Mouse (Mus musculus): ENCODE results near the gene Ccdc141. TPM values are rescaled to one million over a fixed set of nuclear protein-coding genes. Genes with fewer than 3 reads are reported as not detected.

Gene Ccdc141
- polyA plus RNA-seq, 1 experiment: 43.2 TPM

GRCm38 (mm10) chr2:77146291-77146690 lies 24.1 kb downstream of the Ccdc141 start:
- Histone ChIP-seq H3ac (ENCODE audit: control insufficient read depth, insufficient read length) (no peak overlapping the region), H3K27me3 (ENCODE audit: control insufficient read depth, insufficient read depth, insufficient read length) (no peaks in the 10 kb centered on the region), H3K4me2 (ENCODE audit: low read depth) (no peak overlapping the region), H3K4me3 (no peak overlapping the region), H3K79me2 (ENCODE audit: control insufficient read depth, insufficient read depth) (peaks cover 4% of the 10 kb centered on the region), H3K36me3 (ENCODE audit: control insufficient read depth, insufficient read depth) (no peaks in the 10 kb centered on the region)
- no peak for TF ChIP-seq POLR2AphosphoS2 (IDR thresholded peaks at IDR 0.05; ENCODE audit: insufficient read length, low read depth)
- no peak for TF ChIP-seq MYOD1 (IDR thresholded peaks at IDR 0.05; ENCODE audit: control insufficient read depth in 1 of 3, insufficient read length in 2 of 3, low read depth in 2 of 3)

GRCm38 (mm10) chr2:77143536-77143935 lies 26.9 kb downstream of the Ccdc141 start:
- TF ChIP-seq MYOG (IDR thresholded peaks at IDR 0.05; ENCODE audit: control insufficient read depth in 1 of 3, insufficient read depth in 1 of 3, insufficient read length in 2 of 3, low read depth in 2 of 3) (no peak), CEBPB (IDR thresholded peaks at IDR 0.05; ENCODE audit: insufficient read depth, poor library complexity, severe bottlenecking) (no peak), USF1 (IDR thresholded peaks at IDR 0.05; ENCODE audit: low read depth) (no peak), POLR2AphosphoS2 (IDR thresholded peaks at IDR 0.05; ENCODE audit: insufficient read length, low read depth) (no peak), TCF3 (IDR thresholded peaks at IDR 0.05; ENCODE audit: insufficient read length, low read depth) (no peak), REST (IDR thresholded peaks at IDR 0.05; ENCODE audit: insufficient read depth, insufficient read length) (no peak), SRF (IDR thresholded peaks at IDR 0.05; ENCODE audit: control insufficient read depth, insufficient read length, low read depth) (no peak), POLR2A (IDR thresholded peaks at IDR 0.05; ENCODE audit: insufficient read length, low read depth) (no peak), E2F4 (IDR thresholded peaks at IDR 0.05; ENCODE audit: insufficient read depth) (no peak), TCF12 (IDR thresholded peaks at IDR 0.05; ENCODE audit: insufficient read depth, poor library complexity, severe bottlenecking) (no peak), MAX (IDR thresholded peaks at IDR 0.05; ENCODE audit: low read depth) (no peak), MYOD1 (IDR thresholded peaks at IDR 0.05; ENCODE audit: control insufficient read depth in 1 of 3, insufficient read length in 2 of 3, low read depth in 2 of 3) (no peak)
- Histone ChIP-seq H3K79me2 (ENCODE audit: control insufficient read depth, insufficient read depth) (peaks cover 4% of the 10 kb centered on the region), H3K27me3 (ENCODE audit: control insufficient read depth, insufficient read depth, insufficient read length) (no peaks in the 10 kb centered on the region), H3ac (ENCODE audit: control insufficient read depth, insufficient read length) (no peak overlapping the region), H3K36me3 (ENCODE audit: control insufficient read depth, insufficient read depth) (peaks cover 14% of the 10 kb centered on the region), H3K4me2 (ENCODE audit: low read depth) (no peak overlapping the region), H3K4me3 (no peak overlapping the region)

- H3ac ChIP-seq (ENCODE audit: control insufficient read depth, insufficient read length): no peak overlapping the region
- H3K79me2 ChIP-seq (ENCODE audit: control insufficient read depth, insufficient read depth): peaks cover 4% of the 10 kb centered on the region
- H3K27me3 ChIP-seq (ENCODE audit: control insufficient read depth, insufficient read depth, insufficient read length): no peaks in the 10 kb centered on the region
- peaks cover 14% of the 10 kb centered on the region for H3K36me3 ChIP-seq (ENCODE audit: control insufficient read depth, insufficient read depth)
- TF ChIP-seq TCF12 (IDR thresholded peaks at IDR 0.05; ENCODE audit: insufficient read depth, poor library complexity, severe bottlenecking) (no peak), REST (IDR thresholded peaks at IDR 0.05; ENCODE audit: insufficient read depth, insufficient read length) (no peak), POLR2AphosphoS2 (IDR thresholded peaks at IDR 0.05; ENCODE audit: insufficient read length, low read depth) (no peak), USF1 (IDR thresholded peaks at IDR 0.05; ENCODE audit: low read depth) (no peak), E2F4 (IDR thresholded peaks at IDR 0.05; ENCODE audit: insufficient read depth) (no peak), SRF (IDR thresholded peaks at IDR 0.05; ENCODE audit: control insufficient read depth, insufficient read length, low read depth) (no peak), POLR2A (IDR thresholded peaks at IDR 0.05; ENCODE audit: insufficient read length, low read depth) (no peak), MYOG (IDR thresholded peaks at IDR 0.05; ENCODE audit: control insufficient read depth in 1 of 3, insufficient read depth in 1 of 3, insufficient read length in 2 of 3, low read depth in 2 of 3) (no peak), MYOD1 (IDR thresholded peaks at IDR 0.05; ENCODE audit: control insufficient read depth in 1 of 3, insufficient read length in 2 of 3, low read depth in 2 of 3) (no peak), MAX (IDR thresholded peaks at IDR 0.05; ENCODE audit: low read depth) (no peak), TCF3 (IDR thresholded peaks at IDR 0.05; ENCODE audit: insufficient read length, low read depth) (no peak), CEBPB (IDR thresholded peaks at IDR 0.05; ENCODE audit: insufficient read depth, poor library complexity, severe bottlenecking) (no peak)
- H3K4me2 ChIP-seq (ENCODE audit: low read depth): no peak overlapping the region
- no peak overlapping the region for H3K4me3 ChIP-seq
These were observed 31.6 kb downstream of the Ccdc141 start for GRCm38 (mm10) chr2:77138879-77139278.

GRCm38 (mm10) chr2:77134906-77135305 lies 35.5 kb downstream of the Ccdc141 start:
- no peak overlapping the region for H3K4me3 ChIP-seq
- TF ChIP-seq MAX (IDR thresholded peaks at IDR 0.05; ENCODE audit: low read depth): no peak
- TF ChIP-seq SRF (IDR thresholded peaks at IDR 0.05; ENCODE audit: control insufficient read depth, insufficient read length, low read depth): no peak
- no peak for TF ChIP-seq E2F4 (IDR thresholded peaks at IDR 0.05; ENCODE audit: insufficient read depth)
- TF ChIP-seq MYOD1 (IDR thresholded peaks at IDR 0.05; ENCODE audit: control insufficient read depth in 1 of 3, insufficient read length in 2 of 3, low read depth in 2 of 3): no peak
- no peak for TF ChIP-seq POLR2A (IDR thresholded peaks at IDR 0.05; ENCODE audit: insufficient read length, low read depth)
- no peak for TF ChIP-seq TCF12 (IDR thresholded peaks at IDR 0.05; ENCODE audit: insufficient read depth, poor library complexity, severe bottlenecking)
- TF ChIP-seq USF1 (IDR thresholded peaks at IDR 0.05; ENCODE audit: low read depth): no peak
- no peak for TF ChIP-seq REST (IDR thresholded peaks at IDR 0.05; ENCODE audit: insufficient read depth, insufficient read length)
- no peak for TF ChIP-seq CEBPB (IDR thresholded peaks at IDR 0.05; ENCODE audit: insufficient read depth, poor library complexity, severe bottlenecking)
- no peak for TF ChIP-seq TCF3 (IDR thresholded peaks at IDR 0.05; ENCODE audit: insufficient read length, low read depth)
- TF ChIP-seq MYOG (IDR thresholded peaks at IDR 0.05; ENCODE audit: control insufficient read depth in 1 of 3, insufficient read depth in 1 of 3, insufficient read length in 2 of 3, low read depth in 2 of 3): no peak
- no peak overlapping the region for H3ac ChIP-seq (ENCODE audit: control insufficient read depth, insufficient read length)
- H3K36me3 ChIP-seq (ENCODE audit: control insufficient read depth, insufficient read depth): peaks cover 11% of the 10 kb centered on the region
- no peak overlapping the region for H3K4me2 ChIP-seq (ENCODE audit: low read depth)
- peaks cover 4% of the 10 kb centered on the region for H3K79me2 ChIP-seq (ENCODE audit: control insufficient read depth, insufficient read depth)
- no peaks in the 10 kb centered on the region for H3K27me3 ChIP-seq (ENCODE audit: control insufficient read depth, insufficient read depth, insufficient read length)

DNA sequence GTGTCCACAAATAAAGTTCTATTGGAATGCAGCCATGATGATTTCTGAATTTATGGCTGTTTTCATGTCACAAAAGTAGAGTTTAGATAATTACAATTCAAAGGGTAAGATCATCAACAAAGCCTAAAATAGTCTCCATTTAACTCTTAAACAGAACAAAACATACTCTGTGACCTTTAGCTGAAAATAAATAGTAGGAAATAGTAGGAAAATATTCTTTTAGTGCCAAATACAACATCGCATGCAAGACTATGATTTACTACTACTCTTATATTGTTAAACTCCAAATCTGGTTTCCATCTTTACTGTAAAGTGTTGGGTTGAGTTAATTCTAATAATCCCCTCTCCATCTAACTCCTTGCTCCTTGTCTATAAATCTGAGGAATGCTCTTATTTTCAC lies 37.0 kb downstream of the Ccdc141 start:
- Histone ChIP-seq H3K36me3 (ENCODE audit: control insufficient read depth, insufficient read depth) (peaks cover 10% of the 10 kb centered on the region), H3K4me3 (no peak overlapping the region), H3K79me2 (ENCODE audit: control insufficient read depth, insufficient read depth) (peaks cover 4% of the 10 kb centered on the region), H3K4me2 (ENCODE audit: low read depth) (no peak overlapping the region), H3K27me3 (ENCODE audit: control insufficient read depth, insufficient read depth, insufficient read length) (no peaks in the 10 kb centered on the region), H3ac (ENCODE audit: control insufficient read depth, insufficient read length) (no peak overlapping the region)
- TF ChIP-seq SRF (IDR thresholded peaks at IDR 0.05; ENCODE audit: control insufficient read depth, insufficient read length, low read depth) (no peak), POLR2A (IDR thresholded peaks at IDR 0.05; ENCODE audit: insufficient read length, low read depth) (no peak), E2F4 (IDR thresholded peaks at IDR 0.05; ENCODE audit: insufficient read depth) (no peak), MYOD1 (IDR thresholded peaks at IDR 0.05; ENCODE audit: control insufficient read depth in 1 of 3, insufficient read length in 2 of 3, low read depth in 2 of 3) (no peak), POLR2AphosphoS2 (IDR thresholded peaks at IDR 0.05; ENCODE audit: insufficient read length, low read depth) (no peak), MAX (IDR thresholded peaks at IDR 0.05; ENCODE audit: low read depth) (no peak), REST (IDR thresholded peaks at IDR 0.05; ENCODE audit: insufficient read depth, insufficient read length) (no peak), USF1 (IDR thresholded peaks at IDR 0.05; ENCODE audit: low read depth) (no peak), TCF12 (IDR thresholded peaks at IDR 0.05; ENCODE audit: insufficient read depth, poor library complexity, severe bottlenecking) (no peak), CEBPB (IDR thresholded peaks at IDR 0.05; ENCODE audit: insufficient read depth, poor library complexity, severe bottlenecking) (no peak), MYOG (IDR thresholded peaks at IDR 0.05; ENCODE audit: control insufficient read depth in 1 of 3, insufficient read depth in 1 of 3, insufficient read length in 2 of 3, low read depth in 2 of 3) (no peak), TCF3 (IDR thresholded peaks at IDR 0.05; ENCODE audit: insufficient read length, low read depth) (no peak)

Measured in myocyte (in vitro differentiated cells).